9 mouse cellular contexts compared by ENCODE assay signal in the genomic region with DNA sequence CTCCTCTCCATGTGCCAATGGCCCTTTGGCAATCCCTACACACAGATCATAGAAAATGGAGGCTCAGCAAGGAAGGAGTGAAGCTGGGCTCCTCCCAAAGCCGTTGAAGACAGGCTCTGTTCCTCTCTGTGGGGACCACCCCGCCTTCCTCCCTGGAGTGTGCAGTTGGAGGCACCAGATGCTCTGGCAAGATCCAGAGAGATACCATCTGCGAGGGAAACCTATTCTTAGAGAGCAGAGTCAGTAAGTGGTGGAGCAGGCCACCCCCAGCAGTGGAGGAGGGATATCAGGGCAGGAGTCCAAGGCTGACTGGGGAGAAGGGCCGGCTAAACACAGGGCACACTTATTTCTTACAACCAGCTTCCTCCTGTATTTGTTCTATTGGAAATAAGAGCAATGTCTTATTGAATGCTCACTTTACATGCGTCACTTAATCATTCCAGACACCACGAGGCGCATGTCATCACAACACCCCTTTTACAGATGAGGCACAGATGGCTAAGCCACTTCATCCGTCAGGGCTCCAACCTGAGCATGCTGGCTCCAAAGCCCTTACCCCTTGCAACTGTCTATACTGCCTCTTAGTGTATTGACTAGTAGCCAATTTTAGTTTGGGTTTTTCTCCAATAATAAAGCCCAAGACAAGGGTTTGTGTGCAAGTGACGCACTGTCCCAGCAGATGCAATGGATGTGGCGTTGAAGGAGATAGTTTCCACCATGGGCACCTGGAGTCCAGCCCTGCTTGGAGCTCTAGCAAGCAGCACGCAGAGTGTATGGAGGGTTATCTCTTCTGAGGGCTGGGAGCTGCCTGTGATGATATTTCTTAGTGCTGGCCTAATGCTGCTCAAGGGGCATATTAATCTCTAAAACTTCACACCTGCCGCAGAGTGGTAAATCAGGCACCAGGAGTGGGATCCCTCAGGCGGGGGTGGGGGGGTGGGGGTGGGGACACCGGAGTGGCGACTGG. TPM values are rescaled to one million over a fixed set of nuclear protein-coding genes. Genes with fewer than 3 reads are reported as not detected.
A peak's percentile ranks its signal among the peaks of the same experiment; 100 is the strongest.
DNase-seq lines count a peak whose midpoint lies in the region; ATAC-seq and TF ChIP-seq lines count a peak whose summit lies in the region.
"Had no signal": no experiment of that assay in that cellular context is flagged by ENCODE, and none has a peak within 500 bp of the region (broad histone marks: within the 10 kb centered on the region; RNA-seq: fewer than 3 reads in every experiment).

No protein-coding gene starts in this region.

- H3K9me3 ChIP-seq in kidney, embryonic 14.5 days (ENCODE audit: control insufficient read depth, low read length), result no peaks in the 10 kb centered on the region
- H3K9me3 ChIP-seq in embryonic facial prominence, embryonic 11.5 days (replicated peaks; ENCODE audit: control insufficient read depth, low read length), result no peaks in the 10 kb centered on the region
- no peaks in the 10 kb centered on the region for H3K9me3 ChIP-seq in intestine, embryonic 16.5 days (ENCODE audit: control insufficient read depth, low read length)
- no peaks in the 10 kb centered on the region for H3K9me3 ChIP-seq in liver, embryonic 14.5 days (ENCODE audit: control insufficient read depth, low read length)
- no peaks in the 10 kb centered on the region for H3K9me3 ChIP-seq in stomach, embryonic 15.5 days

- H3K27ac ChIP-seq in kidney, embryonic 14.5 days (ENCODE audit: low read depth, low read length), result no peak overlapping the region
- H3K27ac ChIP-seq in embryonic facial prominence, embryonic 11.5 days (replicated peaks; ENCODE audit: low read depth, low read length), result no peak overlapping the region
- H3K27ac ChIP-seq in intestine, embryonic 16.5 days (ENCODE audit: low read length), result no peak overlapping the region
- H3K27ac ChIP-seq in liver, embryonic 14.5 days, result no peak overlapping the region
- no peak overlapping the region for H3K27ac ChIP-seq in stomach, embryonic 15.5 days

- DNase-seq in kidney, adult 9 months, result no peak
- no peak for DNase-seq in embryonic facial prominence, embryonic 11.5 days (ENCODE audit: low spot score)
- DNase-seq in liver, embryonic 14.5 days (ENCODE audit: low read depth in 3 of 3, low spot score in 3 of 3), result no peak
- DNase-seq in c-Kit-positive CD71-positive TER-119-positive erythroid progenitor cells, embryonic 14.5 days (ENCODE audit: low spot score), result no peak
- no peak for DNase-seq in embryo, embryonic 11 days

- H3K4me1 ChIP-seq in kidney, embryonic 14.5 days (ENCODE audit: control insufficient read depth, insufficient read depth, low read length), result no peaks in the 10 kb centered on the region
- no peaks in the 10 kb centered on the region for H3K4me1 ChIP-seq in embryonic facial prominence, embryonic 11.5 days (ENCODE audit: control insufficient read depth, insufficient read depth, low read length)
- 0 out of 2 replicates have a peak, but pooled peaks cover 3% of the 10 kb centered on the region for H3K4me1 ChIP-seq in intestine, embryonic 16.5 days (ENCODE audit: control insufficient read depth, insufficient read depth, low read length)
- peaks cover 0 to 18% of the 10 kb centered on the region in 2 experiments for H3K4me1 ChIP-seq in liver, embryonic 14.5 days (replicated peaks; ENCODE audit: control insufficient read depth in 2 of 2, insufficient read depth in 2 of 2, low read length in 1 of 2)
- H3K4me1 ChIP-seq in stomach, embryonic 15.5 days, result peaks cover 4% of the 10 kb centered on the region; the same call in 1 of the 2 replicates

- H3K27me3 ChIP-seq in kidney, embryonic 14.5 days (ENCODE audit: control insufficient read depth, insufficient read depth, low read length), result no peaks in the 10 kb centered on the region
- H3K27me3 ChIP-seq in embryonic facial prominence, embryonic 11.5 days (ENCODE audit: control insufficient read depth, insufficient read depth, low read length), result no peaks in the 10 kb centered on the region
- H3K27me3 ChIP-seq in intestine, embryonic 16.5 days (replicated peaks; ENCODE audit: control insufficient read depth, insufficient read depth, low read length), result no peaks in the 10 kb centered on the region
- H3K27me3 ChIP-seq in liver, embryonic 14.5 days (ENCODE audit: control insufficient read depth, insufficient read depth, low read length), result no peaks in the 10 kb centered on the region
- H3K27me3 ChIP-seq in stomach, embryonic 15.5 days (replicated peaks), result no peaks in the 10 kb centered on the region

- 0 out of 2 replicates have a peak, but pooled peaks have one; percentile 18 for ATAC-seq in kidney, embryonic 14.5 days (ENCODE audit: low FRiP score, low TSS enrichment)
- peak; percentile 53 for ATAC-seq in embryonic facial prominence, embryonic 11.5 days (replicated peaks; ENCODE audit: insufficient number of reproducible peaks, low FRiP score, low TSS enrichment, low read depth)
- peak; percentile 70 for ATAC-seq in intestine, embryonic 16.5 days
- peak; percentile 73 for ATAC-seq in liver, embryonic 14.5 days (ENCODE audit: insufficient read depth)
- ATAC-seq in stomach, embryonic 15.5 days (ENCODE audit: insufficient read depth, low FRiP score, low read depth), result peak; percentile 67; the same call in 1 of the 2 replicates

- TF ChIP-seq EP300 in liver, embryonic 14.5 days (IDR thresholded peaks at IDR 0.05; ENCODE audit: low read depth), result peak; percentile 32; the same call in 1 of the 2 replicates

- WGBS in kidney, embryonic 14.5 days, result 65% methylated on average over 15 of the region's 15 CpGs
- WGBS in embryonic facial prominence, embryonic 11.5 days, result 73% methylated on average over 15 of the region's 15 CpGs
- 58% methylated on average over 15 of the region's 15 CpGs for WGBS in intestine, embryonic 16.5 days
- 40% methylated on average over 15 of the region's 15 CpGs for WGBS in liver, embryonic 14.5 days (ENCODE audit: insufficient replicate concordance)
- 50% methylated on average over 15 of the region's 15 CpGs for WGBS in stomach, embryonic 15.5 days

- H3K36me3 ChIP-seq in kidney, embryonic 14.5 days (ENCODE audit: control insufficient read depth, insufficient read depth, low read length), result no peaks in the 10 kb centered on the region
- H3K36me3 ChIP-seq in embryonic facial prominence, embryonic 11.5 days (replicated peaks; ENCODE audit: control insufficient read depth, insufficient read depth, low read depth, low read length), result no peaks in the 10 kb centered on the region
- H3K36me3 ChIP-seq in intestine, embryonic 16.5 days (ENCODE audit: control insufficient read depth, insufficient read depth, low read length), result no peaks in the 10 kb centered on the region
- H3K36me3 ChIP-seq in liver, embryonic 14.5 days (replicated peaks; ENCODE audit: control insufficient read depth, insufficient read depth, low read depth), result peaks cover 6% of the 10 kb centered on the region
- H3K36me3 ChIP-seq in stomach, embryonic 15.5 days, result peaks cover 5% of the 10 kb centered on the region

- H3K4me2 ChIP-seq in kidney, embryonic 14.5 days (replicated peaks; ENCODE audit: low read depth, low read length), result no peak overlapping the region
- H3K4me2 ChIP-seq in embryonic facial prominence, embryonic 11.5 days (ENCODE audit: low read depth, low read length), result no peak overlapping the region
- no peak overlapping the region for H3K4me2 ChIP-seq in intestine, embryonic 16.5 days (ENCODE audit: low read depth, low read length)
- H3K4me2 ChIP-seq in liver, embryonic 14.5 days (ENCODE audit: low read depth), result no peak overlapping the region
- H3K4me2 ChIP-seq in stomach, embryonic 15.5 days, result no peak overlapping the region

- TF ChIP-seq CTCF in liver, embryonic 14.5 days (IDR thresholded peaks at IDR 0.05; ENCODE audit: low read depth), result no peak

- H3K9ac ChIP-seq in kidney, embryonic 14.5 days (ENCODE audit: low read depth, low read length), result no peak overlapping the region
- H3K9ac ChIP-seq in embryonic facial prominence, embryonic 11.5 days (replicated peaks; ENCODE audit: low read length), result no peak overlapping the region
- H3K9ac ChIP-seq in intestine, embryonic 16.5 days (ENCODE audit: low read depth, low read length), result no peak overlapping the region
- H3K9ac ChIP-seq in liver, embryonic 14.5 days (replicated peaks), result no peak overlapping the region
- no peak overlapping the region for H3K9ac ChIP-seq in stomach, embryonic 15.5 days

- no peak overlapping the region for H3K4me3 ChIP-seq in kidney, embryonic 14.5 days (ENCODE audit: low read length)
- H3K4me3 ChIP-seq in embryonic facial prominence, embryonic 11.5 days (ENCODE audit: low read depth, low read length), result no peak overlapping the region
- H3K4me3 ChIP-seq in intestine, embryonic 16.5 days (ENCODE audit: low read length), result no peak overlapping the region
- no peak overlapping the region for H3K4me3 ChIP-seq in liver, embryonic 14.5 days (ENCODE audit: insufficient read depth in 1 of 2, low read depth in 2 of 2, low read length in 2 of 2)
- H3K4me3 ChIP-seq in stomach, embryonic 15.5 days (replicated peaks), result no peak overlapping the region

RNA-seq across cellular contexts. Expression of a gene that starts 14.5 kb away (rescaled TPM):
- polyA plus RNA-seq in kidney, embryonic 14.5 days (2014; fragmentation: Nextera tagmentation; extraction: Ambion mirVana), result 10.0 and 11.3 TPM in 2 replicates
- polyA plus RNA-seq in embryonic facial prominence, embryonic 11.5 days (2014; fragmentation: Nextera tagmentation; extraction: Ambion mirVana), result 7.2 and 8.6 TPM in 2 replicates
- 5.8 and 9.5 TPM in 2 replicates for polyA plus RNA-seq in intestine, embryonic 16.5 days (2015; fragmentation: Nextera tagmentation; extraction: Ambion mirVana)
- polyA plus RNA-seq in liver, embryonic 14.5 days (2012; rRNA removed), result 26.2 and 26.4 TPM in 2 replicates
- polyA plus RNA-seq in liver, embryonic 14.5 days (2014; fragmentation: Nextera tagmentation; extraction: Ambion mirVana), result 6.0 and 7.6 TPM in 2 replicates
- polyA plus RNA-seq in stomach, embryonic 15.5 days (2015; fragmentation: Nextera tagmentation; extraction: Ambion mirVana), result 20.2 and 21.1 TPM in 2 replicates

RNA-seq across cellular contexts. Expression of a gene that starts 19.3 kb away (rescaled TPM):
- 20.4 and 25.9 TPM in 2 replicates for polyA plus RNA-seq in kidney, embryonic 14.5 days (2014; fragmentation: Nextera tagmentation; extraction: Ambion mirVana)
- 13.6 and 15.8 TPM in 2 replicates for polyA plus RNA-seq in embryonic facial prominence, embryonic 11.5 days (2014; fragmentation: Nextera tagmentation; extraction: Ambion mirVana)
- polyA plus RNA-seq in intestine, embryonic 16.5 days (2015; fragmentation: Nextera tagmentation; extraction: Ambion mirVana), result 41.2 and 41.9 TPM in 2 replicates
- 18.7 and 27.6 TPM in 2 replicates for polyA plus RNA-seq in liver, embryonic 14.5 days (2012; rRNA removed)
- polyA plus RNA-seq in liver, embryonic 14.5 days (2014; fragmentation: Nextera tagmentation; extraction: Ambion mirVana), result 30.2 and 35.4 TPM in 2 replicates
- 26.8 and 30.2 TPM in 2 replicates for polyA plus RNA-seq in stomach, embryonic 15.5 days (2015; fragmentation: Nextera tagmentation; extraction: Ambion mirVana)

RNA-seq across cellular contexts. Expression of a gene that starts 25.5 kb away (rescaled TPM):
- polyA plus RNA-seq in kidney, embryonic 14.5 days (2014; fragmentation: Nextera tagmentation; extraction: Ambion mirVana), result 2.4 and 2.5 TPM in 2 replicates
- polyA plus RNA-seq in embryonic facial prominence, embryonic 11.5 days (2014; fragmentation: Nextera tagmentation; extraction: Ambion mirVana), result 1.7 and 2.2 TPM in 2 replicates
- polyA plus RNA-seq in intestine, embryonic 16.5 days (2015; fragmentation: Nextera tagmentation; extraction: Ambion mirVana), result 1.4 and 1.6 TPM in 2 replicates
- 0.80 and 1.7 TPM in 2 replicates for polyA plus RNA-seq in liver, embryonic 14.5 days (2012; rRNA removed)
- 0.87 and 0.96 TPM in 2 replicates for polyA plus RNA-seq in liver, embryonic 14.5 days (2014; fragmentation: Nextera tagmentation; extraction: Ambion mirVana)
- 2.4 and 2.5 TPM in 2 replicates for polyA plus RNA-seq in stomach, embryonic 15.5 days (2015; fragmentation: Nextera tagmentation; extraction: Ambion mirVana)

RNA-seq across cellular contexts. Expression of a gene that starts 28.9 kb away (rescaled TPM):
- 1.1 and 1.3 TPM in 2 replicates for polyA plus RNA-seq in kidney, embryonic 14.5 days (2014; fragmentation: Nextera tagmentation; extraction: Ambion mirVana)
- 0.60 and 1.1 TPM in 2 replicates for polyA plus RNA-seq in embryonic facial prominence, embryonic 11.5 days (2014; fragmentation: Nextera tagmentation; extraction: Ambion mirVana)
- polyA plus RNA-seq in intestine, embryonic 16.5 days (2015; fragmentation: Nextera tagmentation; extraction: Ambion mirVana), result 0.53 and 0.55 TPM in 2 replicates
- 3.6 and 3.9 TPM in 2 replicates for polyA plus RNA-seq in liver, embryonic 14.5 days (2012; rRNA removed)
- 1.1 and 2.2 TPM in 2 replicates for polyA plus RNA-seq in liver, embryonic 14.5 days (2014; fragmentation: Nextera tagmentation; extraction: Ambion mirVana)
- 0.83 and 0.88 TPM in 2 replicates for polyA plus RNA-seq in stomach, embryonic 15.5 days (2015; fragmentation: Nextera tagmentation; extraction: Ambion mirVana)

RNA-seq across cellular contexts. Expression of a gene that starts 29.0 kb away (rescaled TPM):
- polyA plus RNA-seq in kidney, embryonic 14.5 days (2014; fragmentation: Nextera tagmentation; extraction: Ambion mirVana), result 0.72 and 0.89 TPM in 2 replicates
- not detected in 2 replicates for polyA plus RNA-seq in embryonic facial prominence, embryonic 11.5 days (2014; fragmentation: Nextera tagmentation; extraction: Ambion mirVana)
- polyA plus RNA-seq in intestine, embryonic 16.5 days (2015; fragmentation: Nextera tagmentation; extraction: Ambion mirVana), result not detected in 2 replicates
- polyA plus RNA-seq in liver, embryonic 14.5 days (2012; rRNA removed), result 0.35 TPM in 1 of 2 replicates, not detected in the other
- 0.32 TPM in 1 of 2 replicates, not detected in the other for polyA plus RNA-seq in liver, embryonic 14.5 days (2014; fragmentation: Nextera tagmentation; extraction: Ambion mirVana)
- 0.30 and 0.78 TPM in 2 replicates for polyA plus RNA-seq in stomach, embryonic 15.5 days (2015; fragmentation: Nextera tagmentation; extraction: Ambion mirVana)
- polyA plus RNA-seq: heart, postnatal 0 days had no signal

Comparison
In these comparisons a context has a peak if more than half of its experiments do, and no peak if none do; other contexts are left out.
1. ATAC-seq: peak in every context shown above with its lines; median percentile 73 in liver, embryonic 14.5 days; 70 in intestine, embryonic 16.5 days; 67 in stomach, embryonic 15.5 days; 53 in embryonic facial prominence, embryonic 11.5 days; 18 in kidney, embryonic 14.5 days.